Mouse (Mus musculus) lung, postnatal 25 days (tissue): ENCODE measurements around the gene Rnf150.
A peak's percentile ranks its signal among the peaks of the same experiment; 100 is the strongest.

ENCODE experiments used
- DNase-seq: peaks from one replicate; pipeline ENCODE4 v3.0.0; 2022; ENCODE audit warnings: low spot score

Rnf150 gene

DNA sequence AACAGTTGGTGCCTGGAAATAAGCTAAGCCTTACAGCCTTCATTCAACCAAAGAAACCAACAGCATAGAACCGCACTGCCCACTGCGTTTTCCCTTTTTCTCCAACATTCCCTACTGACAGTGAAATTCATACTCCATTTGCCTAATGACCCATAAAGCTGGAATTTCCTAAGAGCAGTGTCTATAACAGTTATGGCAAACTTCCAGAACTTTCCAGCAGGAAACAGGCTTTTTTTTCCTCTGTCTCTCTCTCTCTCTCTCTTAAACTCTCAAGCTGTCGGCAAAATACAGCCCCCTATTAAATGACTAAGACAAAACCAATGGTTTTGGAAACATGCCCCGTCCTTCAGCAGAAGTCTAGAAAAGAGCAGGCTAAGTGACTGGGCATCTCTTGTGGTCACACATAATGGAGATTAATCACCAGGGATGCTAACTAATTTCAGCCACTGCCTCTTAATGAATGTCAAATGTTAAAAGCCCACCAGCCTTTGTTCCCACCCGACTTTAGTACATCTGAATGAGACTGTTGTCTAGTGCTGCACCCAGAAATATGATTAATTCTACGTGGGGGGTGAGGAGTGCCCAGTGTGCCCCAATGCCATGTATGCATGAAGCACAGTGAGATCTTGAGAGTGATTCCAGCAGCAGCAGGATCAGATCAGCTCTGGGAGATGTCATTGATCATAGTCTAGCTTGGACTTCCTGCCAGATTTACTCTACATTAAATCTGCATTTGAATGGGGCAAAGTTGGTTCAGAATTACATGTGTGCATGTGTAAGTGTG, 80.3 kb downstream of the Rnf150 start:
- DNase-seq = no peak

DNA sequence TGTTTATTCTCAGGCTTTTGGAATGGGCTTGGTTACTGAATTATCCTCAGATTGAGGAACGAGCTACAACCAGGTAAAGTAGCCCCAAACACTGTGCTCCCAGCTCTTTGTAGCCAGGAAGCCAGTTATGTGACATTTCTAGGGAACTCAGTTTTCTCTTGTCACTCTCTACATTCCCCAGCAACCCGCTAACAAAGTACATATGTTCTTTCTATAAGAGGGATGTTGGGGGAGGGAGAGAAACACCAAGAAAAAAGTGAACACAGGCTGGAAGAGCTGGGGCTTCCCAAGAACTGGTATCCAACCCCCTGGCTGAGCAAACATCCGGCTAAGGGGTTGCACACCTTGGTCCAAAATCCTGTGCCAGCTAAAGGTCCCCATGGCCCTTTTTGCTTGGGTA, 82.7 kb downstream of the Rnf150 start:
- DNase-seq = no peak

DNA sequence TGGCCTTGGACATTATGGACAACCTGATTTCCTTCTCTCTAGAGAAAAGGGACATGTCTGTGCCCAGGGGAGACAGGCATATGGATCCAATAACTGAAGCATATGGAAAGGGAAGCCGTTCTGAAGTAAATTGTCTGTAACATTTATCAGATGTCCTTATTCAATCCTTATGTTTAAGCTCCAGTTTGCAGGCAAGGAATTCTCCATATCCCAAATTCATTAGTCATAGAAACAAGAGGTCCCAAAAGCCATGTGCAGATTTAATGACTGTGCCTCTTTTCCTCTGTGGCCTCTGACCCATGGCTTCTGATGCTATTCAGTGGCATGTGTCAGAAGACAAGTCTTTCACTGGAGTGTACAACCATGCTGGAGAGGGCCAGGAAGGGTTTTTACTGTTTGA, 83.5 kb downstream of the Rnf150 start:
- no peak for DNase-seq

DNA sequence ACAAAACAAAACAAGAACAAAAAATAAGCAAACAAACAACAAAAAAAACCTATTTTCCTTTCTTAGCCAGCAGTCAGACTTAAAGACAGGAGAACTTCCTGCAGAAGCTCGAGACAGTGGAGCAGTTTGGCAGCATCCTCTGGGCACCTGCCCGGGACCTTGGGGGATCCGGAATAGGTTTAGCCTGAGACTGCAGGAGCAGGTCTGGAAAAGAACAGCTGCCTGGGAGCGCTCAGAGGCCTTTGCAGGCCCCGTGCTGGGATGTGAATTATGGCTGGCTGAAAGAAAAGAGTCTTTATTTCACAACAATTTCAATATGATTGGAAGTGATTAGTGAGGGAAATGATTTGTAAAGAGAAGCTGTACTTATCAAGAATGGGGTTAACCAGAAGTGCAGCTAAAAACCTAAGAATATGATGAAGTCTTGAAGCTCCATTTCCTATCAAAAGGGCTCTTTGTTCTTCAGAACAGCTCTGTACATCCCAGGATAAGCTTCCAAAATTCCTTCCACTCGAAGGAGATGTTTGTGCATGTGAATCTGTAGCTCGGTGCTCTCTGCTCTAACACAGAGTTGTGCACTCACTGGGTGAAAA, 92.1 kb downstream of the Rnf150 start:
- no peak for DNase-seq

DNA sequence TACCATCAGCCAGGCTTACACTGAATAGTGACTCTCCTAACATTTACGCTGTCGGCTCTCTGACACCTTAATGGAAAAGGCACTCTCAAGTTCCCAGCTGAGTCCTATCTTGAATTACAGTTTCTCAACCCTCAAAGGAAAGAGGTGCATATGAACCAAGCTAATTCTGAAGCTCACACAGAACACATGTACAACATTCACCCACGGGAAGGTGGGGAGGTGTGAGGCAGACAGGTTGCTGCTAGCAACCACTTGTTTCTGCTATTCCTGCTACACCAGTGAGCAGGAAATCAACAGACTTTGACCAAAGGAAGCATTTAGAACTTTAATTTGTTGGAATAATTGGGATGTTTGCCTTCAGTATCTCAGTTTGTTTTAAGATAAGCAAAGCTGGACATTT, 96.3 kb downstream of the Rnf150 start:
- DNase-seq = no peak

DNA sequence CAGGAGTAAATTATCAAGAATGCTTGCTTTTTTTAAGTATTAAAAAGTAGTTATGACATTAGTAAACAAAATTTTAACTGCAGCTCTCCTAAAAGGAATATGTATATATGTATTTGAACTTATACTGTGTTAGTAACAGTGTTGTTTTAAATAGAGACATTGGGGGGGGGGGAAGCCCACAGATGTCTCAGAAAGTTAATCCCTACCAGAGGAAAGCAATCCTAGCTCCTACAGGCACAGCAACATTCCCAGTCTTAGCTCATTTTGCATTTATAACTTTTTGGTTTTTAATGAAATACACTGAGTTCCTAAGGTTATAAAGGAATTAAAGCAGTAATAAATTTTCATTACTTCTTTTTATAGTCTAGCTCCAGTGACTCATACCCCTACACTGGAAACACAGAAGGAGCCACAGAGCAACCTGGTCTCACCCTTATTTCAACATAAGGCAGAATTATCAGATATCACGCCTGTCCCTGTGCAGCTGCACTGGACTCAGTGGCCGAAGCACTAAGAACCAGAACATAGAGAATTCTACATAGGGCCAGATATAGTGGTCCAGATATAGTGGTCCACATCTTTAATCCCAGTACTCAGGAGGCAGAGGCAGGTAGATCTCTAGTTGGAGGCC, 96.9 kb downstream of the Rnf150 start:
- no peak for DNase-seq

DNA sequence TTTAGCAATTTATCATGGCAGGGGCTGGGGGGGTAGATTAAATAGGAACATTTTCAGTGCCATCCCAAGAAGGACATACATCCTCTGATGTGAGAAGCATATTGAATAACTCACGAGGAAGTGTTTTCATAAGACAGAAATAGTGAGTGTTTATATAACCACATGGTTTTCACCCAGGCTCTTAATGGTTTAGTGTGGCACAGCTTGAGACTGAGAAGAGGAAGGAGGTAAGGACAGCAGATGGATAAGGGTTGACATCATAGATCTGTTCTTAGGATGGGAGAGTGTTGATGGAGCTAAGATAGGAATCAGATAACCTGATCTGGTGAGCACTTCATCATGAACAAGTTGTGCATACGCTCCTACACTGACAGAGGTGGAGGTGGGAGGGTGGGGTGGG, 101.4 kb downstream of the Rnf150 start:
- no peak for DNase-seq

DNA sequence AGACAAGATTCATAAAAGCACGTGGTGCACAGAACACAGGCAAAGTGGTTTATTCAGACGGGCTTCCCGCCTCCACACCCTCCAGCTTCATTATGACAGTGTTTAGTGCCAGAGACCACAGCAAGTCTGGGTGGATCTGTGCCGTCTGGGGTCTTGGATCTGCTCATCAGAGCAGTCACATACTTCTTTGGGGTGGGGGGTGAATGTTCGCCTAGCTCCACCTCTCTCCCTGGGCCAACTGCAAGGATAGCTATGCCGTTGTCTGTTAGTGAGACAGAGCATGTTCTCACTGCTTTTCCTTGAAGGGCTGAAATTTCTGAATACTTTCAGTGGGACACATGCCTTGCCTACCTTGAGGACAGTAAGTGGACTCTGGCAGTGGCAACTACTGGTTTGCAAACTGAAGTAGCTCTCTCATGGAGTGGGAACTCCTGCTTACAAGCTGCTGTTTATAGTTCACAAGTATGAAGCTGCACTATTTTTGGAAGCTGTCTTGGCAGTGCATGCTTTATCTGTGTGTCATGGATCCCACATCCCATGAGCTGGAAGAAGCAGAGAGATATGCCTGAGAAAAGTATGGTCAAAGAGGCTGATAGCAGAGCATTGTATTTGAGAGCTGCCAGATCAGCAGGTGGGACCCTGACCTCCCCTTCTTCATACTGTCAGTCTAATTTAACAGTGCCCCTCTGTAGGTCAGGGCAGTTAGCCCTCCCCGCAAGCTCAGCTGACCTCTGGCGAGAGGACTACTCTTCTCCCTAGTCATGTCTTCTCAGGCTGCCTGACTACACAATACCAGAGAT, 104.9 kb downstream of the Rnf150 start:
- peak; percentile 22 for DNase-seq

DNA sequence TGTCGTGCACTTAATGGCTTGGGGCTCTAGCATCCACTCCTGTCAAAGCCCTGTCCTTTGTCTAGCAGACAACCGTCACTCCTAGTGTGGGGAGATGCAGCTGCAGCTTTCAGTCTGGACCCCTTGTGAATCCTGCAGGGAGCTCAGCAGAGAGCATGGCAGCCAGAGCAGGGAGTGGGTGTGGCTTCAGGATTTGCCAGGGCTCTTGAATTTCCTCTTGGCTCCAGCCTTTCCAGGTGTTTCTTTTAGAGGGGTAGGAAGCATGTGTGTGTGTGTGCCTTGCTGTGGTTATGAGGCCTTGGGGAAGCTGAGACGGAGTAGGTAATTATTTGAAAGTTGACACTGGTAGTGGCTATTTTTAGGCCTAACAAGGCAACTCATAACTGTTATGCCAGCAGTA, 106.8 kb downstream of the Rnf150 start:
- DNase-seq = no peak

DNA sequence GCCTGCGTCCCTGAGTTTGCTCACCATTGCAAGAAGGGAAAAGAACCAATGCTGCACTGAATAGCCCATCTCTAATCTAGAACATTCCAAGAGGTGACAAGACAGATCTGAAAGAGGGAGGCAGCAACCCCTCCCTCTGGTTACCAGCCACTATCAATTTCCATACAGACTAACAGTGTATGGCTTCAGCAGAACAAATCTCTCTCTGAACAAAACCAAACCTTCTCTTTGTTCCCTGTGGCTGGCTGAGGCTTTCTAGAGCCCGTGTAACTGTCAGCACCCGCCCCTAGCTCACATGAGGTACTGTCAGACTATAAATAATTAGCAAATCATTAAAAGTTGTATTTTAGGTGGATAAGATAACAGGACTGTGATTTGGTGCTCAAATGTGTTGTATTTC, 109.7 kb downstream of the Rnf150 start:
- no peak for DNase-seq

DNA sequence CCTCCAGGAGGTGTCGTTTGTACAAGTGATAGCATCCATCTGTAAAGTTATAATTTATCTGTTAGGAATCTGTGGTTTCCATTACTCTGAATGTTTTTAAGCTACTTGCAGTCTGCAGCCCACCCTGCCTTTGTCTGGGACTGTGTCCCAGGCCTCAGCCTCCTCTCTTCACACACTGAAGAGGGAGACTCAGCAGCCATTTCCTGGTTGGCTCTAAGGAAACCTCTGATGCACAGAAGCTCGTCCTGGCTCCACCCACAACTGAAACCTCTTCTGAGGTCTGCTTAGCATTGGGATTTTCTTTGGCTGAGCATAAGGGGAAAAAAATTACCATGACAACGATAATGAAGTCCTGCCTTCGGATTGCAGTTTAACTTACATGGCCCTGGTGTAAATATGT, 110.2 kb downstream of the Rnf150 start:
- no peak for DNase-seq

DNA sequence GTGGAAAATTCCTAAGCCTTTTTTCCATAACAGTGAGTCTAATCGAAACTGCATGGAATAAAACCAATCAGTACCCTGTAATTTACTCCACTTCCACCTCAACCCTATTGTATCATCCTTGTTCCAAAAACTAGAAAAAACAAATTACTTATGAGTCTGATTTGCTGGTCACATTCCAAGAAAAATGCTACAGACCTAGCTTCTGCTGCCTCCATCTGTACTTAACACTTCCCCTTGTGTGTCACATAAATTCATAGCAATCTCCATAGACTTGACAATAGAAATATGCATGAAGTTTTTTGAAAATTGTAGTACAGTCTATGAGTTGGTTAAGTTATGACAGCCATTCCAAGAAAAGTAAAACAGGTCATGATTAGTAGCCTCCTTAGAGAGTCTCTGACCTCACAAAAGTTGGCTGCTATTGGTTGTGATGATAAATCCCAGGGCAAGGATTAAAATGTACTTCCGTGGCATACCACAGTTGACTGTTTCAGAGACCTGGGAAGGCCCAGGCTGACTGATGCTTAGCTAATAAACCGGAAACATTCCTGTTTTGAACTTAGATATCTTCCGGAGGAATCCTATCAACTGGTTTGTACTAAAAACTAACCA, 118.2 kb downstream of the Rnf150 start:
- DNase-seq = no peak

DNA sequence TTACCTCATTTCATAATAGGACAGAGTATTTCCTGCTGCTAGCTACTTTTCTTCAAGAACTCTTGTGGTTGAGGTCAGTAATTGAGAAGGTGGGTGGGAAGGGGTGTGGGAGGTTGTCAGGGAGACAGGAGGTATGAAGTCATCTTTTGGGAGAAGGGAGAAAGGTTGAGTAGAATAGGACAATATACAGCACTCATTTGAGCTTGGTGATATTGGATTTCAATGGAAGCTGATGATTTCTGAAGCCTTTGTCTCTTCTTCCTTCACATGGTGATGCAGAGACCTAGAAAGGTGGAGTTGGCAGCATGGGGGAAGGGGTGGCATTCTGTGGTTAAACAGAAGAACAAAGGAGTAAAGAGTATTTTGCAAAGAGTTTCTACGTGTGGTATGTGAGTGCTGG, 119.7 kb downstream of the Rnf150 start:
- no peak for DNase-seq

DNA sequence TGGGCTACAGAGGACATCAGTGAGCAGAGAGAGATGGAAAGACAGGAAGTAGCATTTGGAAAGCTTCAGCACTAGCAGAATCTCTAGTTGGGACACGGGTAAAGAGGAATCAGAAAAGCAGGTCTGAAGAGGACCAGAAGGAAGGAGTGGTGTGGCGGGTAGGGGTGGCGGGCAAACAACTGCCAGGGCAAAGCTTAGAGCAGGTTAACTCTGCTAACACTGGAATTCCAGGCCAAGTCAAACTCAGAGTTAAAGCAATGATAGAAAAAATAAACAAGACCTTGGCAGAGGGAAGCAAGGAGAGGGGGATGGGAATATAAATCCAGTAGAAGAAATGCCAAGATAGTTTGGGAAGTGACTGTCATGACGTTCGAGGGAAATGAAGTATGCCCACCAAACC, 120.1 kb downstream of the Rnf150 start:
- peak; percentile 12 for DNase-seq

DNA sequence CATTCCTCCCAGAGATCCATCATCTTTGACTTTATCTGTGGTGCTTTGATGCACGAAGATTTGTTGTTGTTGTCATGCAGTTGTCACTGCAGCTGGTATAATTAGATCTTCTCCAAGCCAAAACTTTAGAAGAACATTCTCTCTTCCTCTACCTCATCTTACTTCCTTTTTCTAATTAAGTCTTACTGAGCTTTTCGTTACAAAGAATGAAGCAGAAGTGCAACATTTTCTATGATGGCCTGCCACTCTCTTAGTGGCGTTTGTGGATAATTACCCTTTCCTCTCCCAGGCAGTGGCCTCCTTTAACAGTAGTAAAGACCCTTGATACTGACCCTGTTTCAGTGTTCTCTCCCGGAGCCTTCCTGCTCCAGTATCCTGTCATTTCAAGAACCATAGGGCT, 128.9 kb downstream of the Rnf150 start:
- DNase-seq = no peak

DNA sequence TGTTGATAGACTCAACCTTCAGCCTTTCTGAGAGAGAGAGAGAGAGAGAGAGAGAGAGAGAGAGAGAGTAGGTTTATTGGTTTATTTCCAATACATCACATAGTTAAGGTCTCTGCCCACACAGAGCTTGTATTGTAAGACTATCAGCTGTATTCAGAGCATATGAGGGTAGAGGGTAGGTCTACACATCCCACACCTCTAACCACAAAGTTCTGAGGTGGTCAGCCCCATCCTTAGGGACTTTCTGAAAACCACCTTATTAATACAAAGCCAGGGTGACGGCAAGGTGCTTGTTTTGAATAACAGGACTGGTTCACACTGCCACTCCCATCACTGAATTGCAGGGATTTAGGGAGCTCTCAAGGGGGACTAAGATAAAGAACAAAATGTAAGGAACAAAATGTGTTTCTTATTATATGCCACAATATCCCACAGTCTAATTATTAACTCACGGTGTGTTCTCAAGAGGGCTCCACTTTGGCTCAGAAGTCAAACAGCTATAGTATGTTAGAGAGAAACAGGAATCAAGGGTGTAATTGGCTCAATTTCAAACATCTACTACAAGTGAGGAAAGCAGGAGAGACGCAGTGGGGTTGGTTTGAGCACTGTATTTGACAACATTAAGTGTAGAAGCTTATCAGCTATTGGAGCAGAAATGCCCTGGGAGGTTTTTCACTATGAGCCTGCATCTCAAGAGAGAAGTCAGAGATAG, 132.7 kb downstream of the Rnf150 start:
- DNase-seq = peak; percentile 65

DNA sequence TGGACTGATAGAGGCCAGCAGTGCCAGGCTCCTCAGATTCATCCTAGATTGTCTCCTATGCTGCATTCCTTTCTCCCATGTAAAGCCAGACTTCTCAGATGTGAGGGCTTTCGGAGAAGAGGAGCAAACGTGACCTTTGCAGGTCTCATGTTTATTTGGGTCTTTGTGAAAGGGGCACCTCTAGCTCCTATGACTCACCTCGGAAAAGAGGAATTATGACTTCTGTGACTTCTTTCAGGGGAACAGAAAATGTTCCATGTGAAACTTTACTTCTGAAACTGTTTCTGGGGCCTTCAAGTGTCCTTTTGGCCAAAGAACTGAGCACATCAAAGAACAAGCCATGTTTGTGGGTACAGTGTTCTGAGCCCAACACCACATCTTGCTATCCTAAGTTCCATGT, 133.7 kb downstream of the Rnf150 start:
- no peak for DNase-seq

DNA sequence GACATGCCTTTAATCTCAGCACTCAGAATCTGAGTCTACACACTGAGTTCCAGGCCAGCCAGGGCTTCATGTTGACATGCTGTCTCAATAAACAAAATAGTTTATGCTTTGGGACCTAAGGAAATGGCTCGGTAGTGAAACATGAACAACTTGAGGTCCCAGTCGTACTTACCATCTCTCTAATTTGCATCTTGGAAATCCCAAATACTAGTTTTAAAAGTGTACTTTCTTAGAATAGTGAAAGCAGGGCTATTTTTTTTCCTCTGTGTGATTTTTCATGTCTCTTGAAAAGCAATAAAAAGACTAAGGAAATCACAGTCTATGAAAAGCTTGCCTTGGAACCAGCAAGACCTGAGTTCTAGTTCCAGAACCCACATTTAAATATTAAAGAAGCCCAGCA, 135.6 kb downstream of the Rnf150 start:
- no peak for DNase-seq

DNA sequence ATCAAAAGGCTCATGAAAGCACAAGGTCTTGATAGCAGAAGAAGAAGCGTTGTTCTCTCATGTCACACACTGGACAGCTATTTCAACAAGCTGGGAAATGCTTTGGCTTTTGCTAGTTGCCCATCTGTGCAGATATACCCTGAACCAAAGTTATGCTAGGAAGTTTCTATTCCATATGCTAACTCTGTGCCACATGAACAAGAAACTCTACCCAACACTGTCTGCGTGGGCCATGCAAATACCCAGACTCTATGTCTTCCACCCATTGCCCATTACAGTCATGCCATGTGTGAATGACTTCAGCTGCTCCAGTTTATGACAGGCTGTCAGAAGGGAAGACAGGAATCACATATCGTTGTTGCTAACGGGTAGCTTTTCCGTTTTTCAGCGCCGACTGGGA, 140.0 kb downstream of the Rnf150 start:
- no peak for DNase-seq

DNA sequence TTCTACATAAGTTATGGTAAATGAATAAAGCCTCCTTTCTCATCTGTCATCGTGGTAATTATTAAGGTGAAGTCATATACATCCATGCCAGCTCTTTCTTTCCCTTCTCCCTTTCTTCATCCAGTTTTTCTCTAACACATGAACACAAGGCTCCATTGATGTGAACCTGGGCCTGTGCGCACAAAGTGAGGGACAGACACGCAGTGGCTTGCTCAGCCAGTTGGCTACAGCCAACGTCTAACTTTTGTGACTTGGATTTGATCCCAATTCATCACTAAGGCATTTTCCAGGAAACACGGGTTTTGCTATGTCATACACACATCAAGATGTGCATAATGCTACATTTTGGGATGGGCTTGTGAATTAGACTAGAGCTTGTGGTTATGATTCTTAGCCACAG, 146.3 kb downstream of the Rnf150 start:
- no peak for DNase-seq

DNA sequence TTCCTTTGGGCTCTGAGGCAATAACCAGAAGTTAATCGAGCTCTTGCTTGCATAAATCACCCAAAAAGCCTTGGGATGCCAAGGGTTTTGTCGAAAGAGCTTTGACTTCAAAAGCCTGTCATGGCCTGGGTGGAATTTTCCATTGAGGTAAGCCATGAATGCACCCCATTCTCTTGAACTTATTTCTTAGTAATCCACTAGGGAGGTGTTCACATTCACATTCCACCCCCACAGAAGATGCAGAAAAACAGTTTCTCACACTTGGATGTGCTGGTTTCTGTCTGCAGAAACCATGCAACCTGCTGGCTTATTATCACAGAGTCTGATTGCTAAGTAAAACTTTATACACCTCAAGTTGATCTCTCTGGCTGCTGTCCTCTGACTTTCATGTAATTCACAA, 148.1 kb downstream of the Rnf150 start:
- no peak for DNase-seq

DNA sequence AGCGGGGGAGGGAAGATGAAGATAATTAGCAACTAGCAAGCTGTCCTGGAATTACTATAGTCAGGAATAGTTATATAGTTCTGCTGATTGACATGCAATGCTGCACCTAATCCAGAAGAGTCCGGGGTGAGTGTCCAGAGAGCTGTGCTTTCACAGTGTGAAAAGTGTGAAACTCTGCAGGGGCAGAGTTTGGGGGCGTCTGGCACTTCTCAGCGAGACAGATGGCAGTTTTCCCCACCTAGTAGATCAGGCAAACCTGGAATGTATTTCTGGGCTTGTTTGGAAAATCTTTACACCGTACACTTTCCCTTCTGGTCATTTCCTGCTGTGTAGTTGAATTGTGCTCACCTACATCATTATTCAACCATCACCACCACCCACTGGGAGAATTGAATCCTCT, 148.6 kb downstream of the Rnf150 start:
- DNase-seq = no peak
